Mouse (Mus musculus): ENCODE measurements around the gene Bcas3.

Bcas3 gene

DNA sequence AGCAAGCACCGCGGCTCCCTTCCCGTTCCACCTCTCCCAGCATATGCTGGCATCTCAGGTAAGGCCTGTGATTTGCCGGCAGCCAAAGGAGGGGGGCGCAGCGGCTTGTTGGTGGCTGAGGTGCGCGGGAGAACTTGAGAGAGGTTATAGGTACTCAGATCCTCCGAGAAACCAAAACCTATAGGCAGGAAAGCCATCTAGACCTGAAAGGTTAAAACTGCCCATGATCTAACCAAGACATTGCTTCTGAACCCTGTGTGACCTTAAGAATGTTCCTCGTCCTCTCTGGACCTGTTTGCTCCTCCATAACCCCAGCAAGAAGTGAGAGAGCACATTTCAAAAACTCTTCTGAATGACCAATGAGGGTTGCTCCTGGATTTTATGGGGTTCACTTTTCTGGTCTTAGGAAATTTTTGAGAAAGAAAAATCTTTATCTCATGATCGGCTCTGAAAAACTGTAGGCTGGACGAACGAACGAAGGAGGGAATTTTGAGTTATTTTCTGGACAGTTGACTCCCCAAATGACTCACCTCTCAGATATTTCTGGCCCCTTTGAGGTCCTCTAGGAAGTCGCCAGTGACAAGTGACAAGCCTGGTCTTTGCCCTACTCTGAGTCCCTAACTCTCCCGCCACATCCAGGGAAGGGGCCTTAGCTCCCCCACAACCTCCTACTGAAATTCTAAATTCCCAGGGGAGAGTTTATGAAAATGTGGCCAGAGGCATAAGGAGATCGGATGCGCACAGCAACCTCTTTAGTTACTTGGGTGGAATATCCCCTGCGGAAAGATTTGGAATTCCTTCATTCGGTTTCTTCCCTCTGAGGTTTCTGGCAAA is 485.7 kb downstream of the Bcas3 start:
- no peak for DNase-seq (ENCODE audit: extremely low spot score, low read depth, low spot score)

DNA sequence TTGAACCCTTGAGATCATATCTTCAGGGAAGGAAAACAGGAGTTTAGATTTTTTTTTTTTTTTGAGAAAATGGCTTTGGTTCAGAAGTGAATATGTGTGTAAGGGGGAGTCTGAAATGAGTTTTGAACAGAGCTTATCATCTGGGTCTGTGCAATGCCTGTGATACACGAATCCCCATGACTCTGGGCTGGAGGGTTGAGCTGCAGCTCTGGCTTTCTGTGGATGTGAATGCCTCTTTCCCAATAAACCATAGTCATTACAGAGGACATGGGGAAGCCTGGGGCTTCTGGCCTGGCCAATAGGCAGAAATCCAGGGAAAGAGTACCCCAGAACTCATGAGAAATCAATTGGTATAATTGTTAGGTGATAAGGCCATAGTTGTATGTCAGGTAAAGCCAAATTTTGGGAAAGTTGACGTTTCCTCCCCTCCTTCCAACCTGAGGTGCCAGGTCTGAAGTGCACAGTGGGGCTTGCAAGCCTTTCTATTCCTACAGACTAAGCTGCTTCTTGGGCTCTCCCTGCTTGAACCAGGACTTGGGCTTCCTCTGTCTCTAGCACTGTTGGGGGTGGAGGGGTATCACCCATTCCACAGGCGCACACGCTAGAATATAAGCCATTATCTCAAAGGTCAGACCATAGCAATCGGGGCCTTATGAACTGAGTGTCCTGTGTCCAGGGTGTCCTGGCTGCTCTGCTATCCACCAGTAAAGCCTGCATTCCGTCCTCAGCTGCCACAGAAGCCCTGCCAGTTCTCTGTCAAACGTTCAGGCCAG is 486.5 kb downstream of the Bcas3 start:
- DNase-seq (ENCODE audit: extremely low spot score, low read depth, low spot score), result no peak

DNA sequence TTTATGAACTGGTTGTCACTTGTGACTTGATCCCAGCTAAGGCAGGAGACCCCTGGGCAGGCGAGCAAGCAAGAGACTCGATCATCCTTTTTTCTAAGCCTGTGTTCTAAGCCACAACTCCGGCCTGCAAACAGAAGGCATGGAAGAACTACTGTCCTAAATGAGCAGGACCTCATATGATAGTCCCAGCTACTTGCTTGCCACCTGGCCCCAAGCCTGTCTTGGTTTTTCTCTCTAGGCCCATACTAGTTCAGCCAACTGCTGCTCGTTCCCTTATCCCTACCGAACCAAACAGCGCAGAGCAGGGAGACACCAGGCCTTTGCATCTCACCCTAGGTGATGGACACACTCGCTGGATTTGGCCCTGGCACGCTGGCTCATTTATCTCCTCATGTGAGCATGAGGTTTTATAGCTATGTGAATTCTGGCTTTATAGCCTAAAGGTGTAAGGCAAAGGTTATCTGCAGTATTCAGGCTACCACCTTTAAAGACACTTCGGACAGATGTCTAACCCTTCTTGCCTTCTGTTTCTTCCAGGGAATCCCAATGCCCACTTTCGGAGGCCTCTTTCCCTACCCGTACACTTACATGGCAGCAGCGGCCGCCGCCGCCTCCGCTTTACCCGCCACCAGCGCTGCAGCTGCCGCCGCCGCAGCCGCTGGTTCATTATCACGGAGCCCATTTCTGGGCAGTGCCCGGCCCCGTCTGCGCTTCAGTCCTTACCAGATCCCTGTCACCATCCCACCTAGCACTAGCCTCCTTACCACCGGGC is 487.2 kb downstream of the Bcas3 start:
- no peak for DNase-seq (ENCODE audit: extremely low spot score, low read depth, low spot score)

DNA sequence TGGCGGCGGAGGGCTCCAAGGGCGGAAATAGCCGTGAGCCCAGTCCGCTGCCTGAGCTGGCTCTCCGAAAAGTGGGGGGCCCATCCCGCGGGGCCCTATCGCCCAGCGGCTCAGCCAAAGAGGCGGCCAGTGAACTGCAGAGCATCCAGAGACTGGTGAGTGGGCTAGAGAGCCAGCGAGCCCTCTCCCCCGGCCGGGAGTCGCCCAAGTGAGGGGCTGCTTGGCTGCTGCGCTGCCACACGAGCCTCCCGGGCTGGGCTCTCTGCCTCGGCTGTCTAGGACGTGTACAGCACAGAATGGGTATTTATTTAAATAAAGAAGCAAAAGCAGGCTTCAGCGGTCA is 487.8 kb downstream of the Bcas3 start:
- DNase-seq (ENCODE audit: extremely low spot score, low read depth, low spot score), result no peak

DNA sequence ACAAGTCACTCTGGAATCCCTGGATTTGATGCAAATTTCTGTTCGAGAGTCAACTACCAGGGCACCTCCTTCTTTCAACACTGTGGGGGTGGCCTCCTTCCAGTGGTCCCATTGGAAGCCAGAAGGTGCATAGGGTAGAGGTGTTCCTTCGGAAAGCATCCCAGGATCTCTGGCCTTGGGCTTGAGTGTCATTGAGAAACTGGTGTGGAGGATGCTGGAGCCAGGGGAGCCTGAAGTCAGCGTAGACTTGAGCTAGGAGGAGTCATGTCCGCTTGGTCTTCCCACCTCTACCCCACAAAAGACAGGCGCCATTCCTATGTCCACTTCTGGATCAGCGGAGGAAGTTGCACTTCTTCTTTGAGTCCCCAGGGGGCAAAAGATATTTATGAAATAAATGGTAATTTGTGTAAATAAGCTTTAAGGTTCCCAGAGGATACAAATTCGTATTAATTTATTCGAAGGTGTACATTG is 488.3 kb downstream of the Bcas3 start:
- no peak for DNase-seq (ENCODE audit: extremely low spot score, low read depth, low spot score)

DNA sequence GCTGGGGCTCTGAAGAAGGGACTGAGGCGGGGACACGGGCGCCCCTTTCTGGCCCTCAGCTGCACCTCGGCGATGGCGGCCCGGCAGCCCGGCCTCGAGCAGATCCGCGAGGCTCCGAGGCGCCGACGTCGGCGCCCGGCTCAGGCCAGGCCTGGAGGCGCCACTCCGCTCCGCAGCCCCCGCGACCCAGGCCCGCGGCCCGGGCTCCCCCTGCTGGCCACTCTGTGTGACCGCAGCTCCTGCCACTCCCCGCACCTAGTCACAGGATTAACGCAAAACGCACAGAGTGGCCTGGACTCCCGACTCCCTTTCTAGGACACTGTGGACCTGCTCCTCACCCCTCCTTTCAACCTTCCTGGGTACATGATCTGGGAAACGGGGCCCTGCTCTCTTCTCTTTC is 489.0 kb downstream of the Bcas3 start:
- DNase-seq (ENCODE audit: extremely low spot score, low read depth, low spot score), result no peak

DNA sequence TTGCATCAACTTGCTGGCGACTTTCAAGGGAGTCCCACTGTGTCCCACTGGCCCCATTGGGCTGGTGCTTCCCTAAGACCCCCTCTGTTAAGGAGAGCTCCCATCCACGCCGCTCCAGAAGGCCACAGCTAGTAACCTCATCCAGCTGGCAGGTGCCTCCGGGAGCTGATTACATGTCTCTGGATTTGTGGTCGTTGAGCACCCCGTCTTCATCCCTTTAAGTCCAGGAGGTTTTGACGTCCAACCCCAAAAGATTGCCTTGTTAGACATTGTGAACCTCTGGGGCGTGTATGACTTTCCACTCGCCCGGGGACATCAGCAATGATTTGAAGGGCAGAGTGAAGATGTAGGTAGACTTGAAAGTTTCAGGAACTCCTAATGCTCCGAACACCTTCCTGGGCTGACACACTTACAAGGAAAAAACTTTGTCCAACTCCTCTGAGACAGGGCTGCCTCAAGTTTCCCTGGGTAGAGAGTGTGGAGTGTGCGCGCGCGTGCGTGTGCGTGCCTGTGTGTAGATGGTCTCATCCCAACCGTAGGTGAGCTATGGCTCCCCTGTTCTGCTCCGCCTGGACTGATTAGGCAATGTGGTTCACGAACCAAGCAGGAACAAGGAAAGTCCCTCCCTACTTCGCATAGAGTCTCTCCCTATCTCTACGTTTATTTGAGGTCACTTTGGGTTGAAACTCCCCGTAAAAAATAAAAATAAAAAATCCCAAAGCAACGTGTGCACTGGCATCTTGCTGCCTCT is 489.8 kb downstream of the Bcas3 start:
- no peak for DNase-seq (ENCODE audit: extremely low spot score, low read depth, low spot score)

DNA sequence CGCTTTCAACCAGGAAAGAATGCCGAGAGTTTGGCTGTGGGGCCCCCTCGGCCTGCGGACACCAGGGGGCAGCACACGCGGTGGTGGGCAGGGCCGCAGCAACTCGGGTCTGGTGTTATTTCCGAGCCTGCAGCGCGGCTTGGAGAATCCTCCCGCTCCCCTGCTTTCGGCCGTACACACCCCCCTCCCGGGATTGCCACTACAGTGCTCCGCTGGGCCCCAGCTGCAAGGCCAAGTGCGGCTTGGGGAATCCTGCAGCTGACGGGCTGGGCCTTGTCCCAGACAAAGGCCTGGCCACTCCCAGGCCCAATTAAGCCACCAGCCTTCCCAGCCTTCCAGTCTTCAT is 490.4 kb downstream of the Bcas3 start:
- DNase-seq (ENCODE audit: extremely low spot score, low read depth, low spot score), result no peak

DNA sequence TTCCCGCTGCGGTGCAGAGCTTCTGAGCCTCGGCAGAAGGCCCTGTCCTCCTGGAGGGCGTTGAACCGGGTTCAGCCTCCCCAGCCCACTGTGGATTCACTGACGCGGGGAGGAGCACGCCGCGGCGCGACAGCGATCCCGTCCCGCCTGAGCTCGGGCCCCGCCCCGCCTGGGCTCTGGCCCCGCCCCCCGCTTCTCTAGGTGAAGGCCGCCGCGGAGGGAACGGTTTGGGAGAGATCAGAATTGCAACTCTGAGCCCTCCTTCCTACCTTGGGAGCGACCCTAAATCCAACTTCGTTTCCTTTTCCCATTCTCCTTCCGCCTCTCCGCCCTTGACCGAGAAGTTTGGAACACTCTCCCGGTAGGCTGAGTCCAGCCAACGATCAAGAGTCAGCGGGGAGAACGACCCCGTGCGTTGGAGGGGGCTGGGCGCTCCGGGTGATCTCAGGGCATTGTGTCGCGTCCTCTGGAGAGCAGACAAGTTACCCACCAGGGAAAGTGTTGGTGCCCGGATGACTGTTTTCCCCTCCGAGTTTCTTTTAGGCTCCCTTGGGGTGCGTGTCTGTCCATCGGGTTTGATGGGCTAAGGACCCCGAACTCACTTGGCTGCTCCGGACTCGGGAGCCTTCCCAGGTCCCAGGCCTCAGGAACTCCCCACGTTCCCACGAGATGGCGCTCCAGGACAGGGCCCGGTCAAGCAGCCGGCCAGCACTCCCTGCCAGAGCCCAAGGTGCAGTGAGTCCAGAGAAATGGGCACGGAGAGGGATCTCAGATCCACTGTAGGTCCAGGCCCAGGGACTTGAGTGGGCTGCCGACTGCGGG is 491.4 kb downstream of the Bcas3 start:
- DNase-seq (ENCODE audit: extremely low spot score, low read depth, low spot score), result no peak

DNA sequence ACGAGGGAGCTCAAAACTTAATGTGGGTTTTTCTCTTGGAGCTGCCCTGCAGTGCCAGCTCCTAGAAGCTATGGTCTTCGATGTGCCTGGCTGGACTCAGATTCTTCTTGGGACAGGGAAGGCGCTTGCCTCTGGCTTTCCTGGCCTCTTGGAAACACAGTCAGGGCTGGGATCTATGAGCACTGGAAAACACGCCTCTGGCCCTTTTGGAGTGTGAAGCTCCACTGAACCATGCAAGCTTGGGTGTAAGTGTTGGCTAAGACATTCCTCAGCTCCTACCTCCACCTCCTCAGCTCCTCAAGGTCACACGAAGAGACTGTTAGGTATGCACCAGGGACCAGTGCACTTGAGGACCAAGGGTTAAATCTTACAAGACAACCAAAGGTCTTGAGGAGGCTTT is 492.0 kb downstream of the Bcas3 start:
- no peak for DNase-seq (ENCODE audit: extremely low spot score, low read depth, low spot score)

DNA sequence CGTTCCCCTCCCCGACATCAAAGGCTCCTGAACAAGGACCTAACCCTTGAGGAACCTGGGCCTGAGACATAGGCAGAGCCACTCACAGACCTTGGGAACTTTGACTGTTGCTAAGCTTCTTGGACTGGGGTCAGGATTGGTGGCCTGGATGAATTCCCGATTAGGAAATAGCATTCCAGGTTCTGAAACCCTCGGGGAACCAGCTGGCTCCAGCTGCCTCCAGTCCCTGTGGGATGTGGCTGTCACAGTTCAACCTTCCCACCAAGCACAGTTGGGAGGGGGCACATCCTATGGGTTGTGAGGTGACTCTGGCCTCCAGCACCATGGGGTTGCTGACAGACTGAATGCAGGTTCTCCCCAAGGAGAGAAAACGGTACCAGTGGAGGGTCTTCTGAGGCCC is 493.0 kb downstream of the Bcas3 start:
- DNase-seq (ENCODE audit: extremely low spot score, low read depth, low spot score), result no peak

DNA sequence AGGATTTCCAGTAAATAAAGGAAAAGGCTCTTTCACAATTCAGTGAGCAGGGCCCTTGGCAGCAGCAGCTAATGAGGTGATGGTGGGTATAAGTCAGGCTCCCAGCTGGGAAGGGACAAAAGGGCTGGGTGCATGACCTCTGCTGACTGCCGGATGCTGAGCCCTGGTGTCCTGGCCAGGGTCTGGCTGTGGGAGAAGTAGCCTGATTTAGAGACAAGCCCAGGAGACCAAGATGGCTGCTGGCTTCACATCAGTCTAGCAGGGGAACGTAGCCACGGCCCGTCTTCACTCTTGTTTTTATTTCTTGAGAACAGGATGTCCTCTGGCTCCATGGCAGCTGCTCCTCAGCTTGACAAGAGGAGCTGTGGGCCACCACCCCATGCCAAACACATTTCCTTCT is 493.5 kb downstream of the Bcas3 start:
- DNase-seq (ENCODE audit: extremely low spot score, low read depth, low spot score), result no peak

DNA sequence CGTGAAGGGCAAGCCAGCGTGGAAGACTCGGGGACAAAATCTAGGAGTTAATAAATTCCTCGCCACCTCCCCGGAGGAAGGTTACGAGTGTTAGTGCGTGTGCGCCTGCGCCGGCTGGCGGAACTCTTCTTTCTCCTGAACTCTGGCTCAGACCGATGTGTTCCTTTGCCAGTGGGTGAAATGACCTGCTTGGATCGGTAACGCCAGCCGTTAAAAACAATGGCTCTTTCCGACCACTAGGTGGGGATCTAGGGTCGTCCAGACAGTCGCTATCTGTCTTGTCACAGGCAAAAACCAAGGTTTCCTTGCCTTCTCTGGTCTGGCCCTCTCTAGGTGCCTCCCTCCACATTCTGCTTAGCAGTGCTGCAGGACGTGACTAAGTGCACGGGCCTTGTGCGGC is 496.1 kb downstream of the Bcas3 start:
- DNase-seq (ENCODE audit: extremely low spot score, low read depth, low spot score), result no peak

DNA sequence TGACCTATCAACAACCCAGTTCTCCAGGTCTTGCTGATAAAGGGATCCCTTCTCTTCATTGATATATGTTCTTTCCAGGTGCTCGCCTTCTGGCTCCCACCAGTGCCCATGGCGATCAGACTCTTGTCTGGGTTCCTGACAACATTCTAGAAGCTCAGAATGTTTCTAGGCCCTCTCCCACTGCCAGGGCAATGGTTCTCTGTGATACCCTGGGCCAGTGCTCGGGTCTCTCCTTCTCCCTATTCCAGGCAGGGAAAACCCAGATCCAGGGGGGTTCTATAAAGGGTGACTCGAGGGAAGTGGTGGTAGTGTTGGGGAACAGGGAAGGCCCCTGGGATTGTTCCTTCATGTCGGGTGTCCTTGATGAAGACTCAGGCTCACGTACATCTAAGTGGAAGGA is 497.3 kb downstream of the Bcas3 start, which contains the start of gene Gm11444:
Gene Gm11444, minus strand, starts transcription at position 101 of the 400 bp plus-strand sequence.
- no peak for DNase-seq (ENCODE audit: extremely low spot score, low read depth, low spot score)

DNA sequence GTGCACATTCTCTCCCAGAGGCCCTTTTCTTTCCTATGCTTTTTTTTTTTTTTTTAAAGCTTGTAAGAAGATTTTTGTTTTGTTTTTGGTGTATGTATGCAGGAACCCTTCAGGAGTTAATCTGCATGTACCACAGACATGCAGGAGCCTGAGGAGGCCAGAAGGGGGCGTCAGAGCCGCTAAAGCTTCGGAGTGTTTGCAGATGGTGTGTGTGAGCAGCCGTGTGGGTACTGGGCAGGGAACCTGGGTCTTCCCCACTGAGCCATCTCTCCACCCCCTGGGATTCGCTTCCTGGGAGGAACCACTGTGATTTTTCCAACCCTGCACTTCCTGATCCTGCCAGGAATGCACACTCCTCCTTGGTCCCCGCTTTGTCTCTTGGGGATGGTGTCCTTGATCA is 497.8 kb downstream of the Bcas3 start:
- DNase-seq (ENCODE audit: extremely low spot score, low read depth, low spot score), result no peak

DNA sequence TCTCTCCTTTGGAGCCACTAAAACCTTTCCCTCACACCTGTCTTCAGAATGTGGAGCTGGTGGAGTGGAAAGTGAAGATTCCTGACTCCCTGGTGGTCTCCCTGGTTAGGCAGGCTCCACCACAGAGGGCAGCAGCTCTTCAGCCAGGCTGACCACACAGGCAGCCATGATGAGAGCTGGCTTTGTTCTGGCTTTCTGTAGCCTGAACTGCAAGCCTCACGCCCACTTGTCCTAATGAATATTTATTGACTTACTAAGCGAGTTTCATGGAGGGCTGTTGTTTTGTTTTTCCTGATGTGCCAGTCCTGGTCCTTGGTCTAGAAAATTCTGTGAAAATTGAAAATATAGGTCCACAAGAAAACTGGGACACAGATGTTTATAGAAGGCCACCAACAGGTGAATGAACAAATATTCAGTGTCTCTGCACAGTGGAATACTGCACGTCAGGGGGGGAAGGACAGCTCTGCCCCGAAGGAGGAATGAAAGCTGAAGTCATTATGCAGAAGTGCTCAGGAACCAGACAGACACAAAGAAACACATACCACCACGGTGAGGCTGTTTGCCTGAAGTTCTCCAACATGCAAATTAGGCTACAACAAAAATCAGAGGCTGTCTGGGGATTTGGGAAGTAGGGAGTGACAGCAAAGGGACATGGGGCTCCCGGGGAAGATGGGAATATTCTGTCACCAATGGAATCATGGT is 505.2 kb downstream of the Bcas3 start:
- no peak for DNase-seq (ENCODE audit: extremely low spot score, low read depth, low spot score)

DNA sequence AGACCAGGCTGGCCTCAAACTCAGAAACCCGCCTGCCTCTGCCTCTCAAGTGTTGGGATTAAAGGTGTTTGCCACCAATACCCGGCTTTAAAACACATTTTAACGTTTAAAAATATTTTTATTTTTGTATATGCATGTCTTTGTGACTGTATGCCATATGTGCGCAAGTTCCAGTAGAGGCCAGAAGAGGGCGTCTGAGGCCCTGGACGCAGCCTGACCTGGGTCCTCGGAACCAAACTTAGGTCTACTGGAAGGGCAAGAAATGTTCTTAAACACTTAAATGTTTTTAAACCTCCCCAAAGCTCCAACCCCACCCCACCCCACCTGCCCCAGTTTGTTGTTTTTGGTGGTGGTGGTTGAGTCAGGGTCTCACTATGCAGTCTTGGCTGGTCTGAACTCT is 511.4 kb downstream of the Bcas3 start:
- no peak for DNase-seq (ENCODE audit: extremely low spot score, low read depth, low spot score)

Measured in hindlimb bud, embryonic 11.5 days (tissue).